Mouse (Mus musculus) brown adipose tissue, adult 24 weeks (tissue): ENCODE data around the gene Gm21887. TPM values are rescaled to one million over a fixed set of nuclear protein-coding genes. Genes with fewer than 3 reads are reported as not detected.
"Not testable (repeated sequence)": the region's sequence is repeated elsewhere in the genome, so short reads cannot be mapped to it uniquely, and the experiment has no call there.

Experiments
- H3K27ac ChIP-seq: fragments of 200-500 bp; replicated peaks from 2 replicates; pipeline ENCODE4 v1.5.1; 2012; ENCODE audit warnings: low read depth, mild to moderate bottlenecking, low read length
- H3K4me1 ChIP-seq: fragments of 200-500 bp; 2 replicates; pipeline ENCODE4 v1.6.1; 2012; ENCODE audit warnings: low read length, mixed read lengths; ENCODE audit not compliant: control insufficient read depth, insufficient read depth, insufficient read length
- H3K4me3 ChIP-seq: fragments of 200-500 bp; 2 replicates; pipeline ENCODE4 v1.5.1; 2012; ENCODE audit warnings: low read depth, mild to moderate bottlenecking, low read length, moderate library complexity; ENCODE audit not compliant: insufficient read depth
- polyA plus RNA-seq: library from polyadenylated mRNA; stranded (reverse); fragments of >200 nt; gene quantifications from 2 replicates; pipeline ENCODE4 v1.2.4, GENCODE M21; 2012; ENCODE audit not compliant: missing spikeins, insufficient read depth, insufficient read length

Gene Gm21887
- polyA plus RNA-seq, 1 experiment: 19.2 TPM

DNA sequence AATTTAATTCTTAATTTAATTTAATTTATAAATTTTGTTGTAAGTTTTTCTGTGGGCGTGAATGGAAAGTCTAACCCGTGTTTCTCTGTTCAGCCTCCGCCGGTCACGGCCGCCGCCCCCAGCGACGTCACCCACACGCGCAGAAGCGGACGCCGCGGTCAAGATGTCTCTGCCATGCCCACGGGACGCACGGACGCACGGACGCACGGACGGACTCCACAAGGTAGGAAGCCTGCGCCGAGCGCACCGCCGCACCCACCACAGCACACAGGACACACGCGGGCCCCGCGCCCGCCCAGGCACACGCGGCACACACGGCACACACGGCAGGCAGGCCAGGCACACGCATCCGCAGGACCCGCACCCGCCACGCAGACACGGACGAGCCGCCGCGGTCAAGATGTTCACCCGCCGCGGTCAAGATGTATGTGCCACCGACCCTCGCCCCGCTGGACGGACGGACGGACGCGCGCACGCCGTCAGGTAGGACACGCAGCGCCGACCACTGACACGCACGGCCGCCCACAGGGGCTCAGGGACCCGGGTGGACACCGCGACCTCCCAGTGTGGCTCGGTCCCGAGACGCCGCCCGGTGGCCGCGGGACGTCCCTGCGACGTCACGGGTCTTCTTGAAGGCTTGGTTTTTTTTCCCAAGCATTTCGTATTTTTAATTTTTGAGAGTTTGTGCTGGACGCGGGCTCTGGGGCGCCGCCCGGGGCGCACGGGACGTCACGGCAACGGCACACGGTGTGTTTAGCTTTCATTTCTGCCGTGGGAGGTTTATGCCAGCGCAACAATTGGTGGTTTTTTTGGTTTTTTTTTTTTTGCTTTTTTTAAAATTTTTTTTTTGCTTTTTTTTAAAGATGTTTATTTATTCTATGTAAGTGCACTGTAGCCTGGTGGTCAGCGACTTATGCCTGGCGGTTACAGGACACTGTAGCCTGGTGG is 1.4 kb downstream of the Gm21887 start:
- H3K27ac ChIP-seq, H3K4me1 ChIP-seq, H3K4me3 ChIP-seq: not testable (repeated sequence)

DNA sequence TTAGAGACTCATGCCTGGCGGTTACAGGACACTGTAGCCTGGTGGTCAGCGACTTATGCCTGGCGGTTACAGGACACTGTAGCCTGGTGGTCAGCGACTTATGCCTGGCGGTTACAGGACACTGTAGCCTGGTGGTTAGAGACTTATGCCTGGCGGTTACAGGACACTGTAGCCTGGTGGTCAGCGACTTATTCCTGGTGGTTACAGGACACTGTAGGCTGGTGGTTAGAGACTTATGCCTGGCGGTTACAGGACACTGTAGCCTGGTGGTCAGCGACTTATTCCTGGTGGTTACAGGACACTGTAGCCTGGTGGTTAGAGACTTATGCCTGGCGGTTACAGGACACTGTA is 2.0 kb downstream of the Gm21887 start:
- H3K4me3 ChIP-seq, H3K27ac ChIP-seq, H3K4me1 ChIP-seq: not testable (repeated sequence)

GRCm38 (mm10) chrX:170013421-170013820 is 4.0 kb downstream of the Gm21887 start:
- not testable (repeated sequence) for H3K4me3 ChIP-seq, H3K27ac ChIP-seq, H3K4me1 ChIP-seq

DNA sequence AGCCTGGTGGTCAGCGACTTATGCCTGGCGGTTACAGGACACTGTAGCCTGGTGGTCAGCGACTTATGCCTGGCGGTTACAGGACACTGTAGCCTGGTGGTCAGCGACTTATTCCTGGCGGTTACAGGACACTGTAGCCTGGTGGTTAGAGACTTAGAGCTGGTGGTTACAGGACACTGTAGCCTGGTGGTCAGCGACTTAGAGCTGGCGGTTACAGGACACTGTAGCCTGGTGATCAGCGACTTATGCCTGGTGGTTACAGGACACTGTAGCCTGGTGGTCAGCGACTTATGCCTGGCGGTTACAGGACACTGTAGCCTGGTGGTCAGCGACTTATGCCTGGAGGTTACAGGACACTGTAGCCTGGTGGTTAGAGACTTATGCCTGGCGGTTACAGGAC is 4.6 kb downstream of the Gm21887 start:
- not testable (repeated sequence) for H3K27ac ChIP-seq, H3K4me3 ChIP-seq, H3K4me1 ChIP-seq

- not testable (repeated sequence) for H3K4me3 ChIP-seq, H3K27ac ChIP-seq, H3K4me1 ChIP-seq
These were observed 6.4 kb downstream of the Gm21887 start for GRCm38 (mm10) chrX:170015883-170016282.

DNA sequence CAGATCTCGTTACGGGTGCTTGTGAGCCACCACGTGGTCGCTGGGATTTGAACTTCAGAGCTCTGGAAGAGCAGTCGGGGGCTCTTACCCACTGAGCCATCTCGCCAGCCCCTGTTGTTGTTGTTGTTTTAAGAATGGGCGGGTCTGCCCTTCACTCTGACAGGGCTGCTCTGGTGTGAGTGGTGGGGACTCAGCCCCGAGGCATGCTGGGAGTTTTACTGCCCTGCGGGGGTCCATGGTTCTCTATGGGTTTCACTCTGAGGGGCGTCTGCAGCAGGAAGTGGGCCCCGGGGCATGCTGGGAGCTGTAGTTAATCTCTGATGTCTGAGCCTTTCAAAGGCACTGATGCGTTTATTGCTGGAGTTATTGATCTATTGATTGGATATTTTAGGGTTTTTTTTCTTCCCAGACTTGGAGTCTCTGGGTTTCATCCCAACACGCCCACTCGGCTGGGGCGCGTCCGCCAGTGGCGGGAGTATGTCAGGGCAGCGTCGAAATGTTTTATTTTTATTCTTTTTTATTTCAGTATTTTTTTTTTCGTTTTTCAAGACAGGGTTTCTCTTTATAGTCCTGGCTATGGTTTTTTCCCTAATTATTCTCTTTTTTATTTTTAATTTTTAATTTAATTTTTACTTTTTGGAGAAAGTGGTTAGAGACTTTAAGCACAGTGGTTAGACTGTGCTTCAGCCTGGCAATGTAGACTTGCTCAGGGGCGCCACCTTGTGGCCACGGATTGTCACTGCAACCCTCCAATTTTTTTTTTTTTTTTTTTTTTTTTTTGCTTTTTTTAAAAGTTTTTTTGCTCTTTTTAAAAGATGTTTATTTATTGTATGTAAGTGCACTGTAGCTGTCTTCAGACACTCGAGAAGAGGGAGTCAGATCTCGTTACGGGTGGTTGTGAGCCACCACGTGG is 8.1 kb downstream of the Gm21887 start:
- H3K4me1 ChIP-seq, H3K4me3 ChIP-seq, H3K27ac ChIP-seq: not testable (repeated sequence)

DNA sequence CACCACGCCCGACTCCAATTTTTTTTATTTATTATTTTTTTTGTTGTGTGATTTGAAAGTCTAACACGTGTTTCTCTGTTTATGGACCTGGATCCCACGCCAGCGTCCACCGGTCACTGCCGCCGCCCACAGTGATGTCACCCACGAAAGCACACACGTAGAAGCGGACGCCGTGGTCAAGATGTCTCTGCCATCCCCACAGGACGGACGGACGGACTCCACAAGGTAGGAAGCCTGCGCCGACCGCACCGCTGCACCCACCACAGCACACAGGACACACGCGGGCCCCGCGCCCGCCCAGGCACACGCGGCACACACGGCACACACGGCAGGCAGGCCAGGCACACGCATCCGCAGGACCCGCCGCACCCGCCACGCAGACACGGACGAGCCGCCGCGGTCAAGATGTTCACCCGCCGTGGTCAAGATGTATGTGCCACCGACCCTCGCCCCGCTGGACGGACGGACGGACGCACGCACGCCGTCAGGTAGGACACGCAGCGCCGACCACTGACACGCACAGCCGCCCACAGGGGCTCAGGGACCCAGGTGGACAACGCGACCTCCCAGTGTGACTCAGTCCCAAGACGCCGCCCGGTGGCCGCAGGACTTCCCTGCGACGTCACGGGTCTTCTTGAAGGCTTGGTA is 9.2 kb downstream of the Gm21887 start:
- not testable (repeated sequence) for H3K27ac ChIP-seq, H3K4me3 ChIP-seq, H3K4me1 ChIP-seq

DNA sequence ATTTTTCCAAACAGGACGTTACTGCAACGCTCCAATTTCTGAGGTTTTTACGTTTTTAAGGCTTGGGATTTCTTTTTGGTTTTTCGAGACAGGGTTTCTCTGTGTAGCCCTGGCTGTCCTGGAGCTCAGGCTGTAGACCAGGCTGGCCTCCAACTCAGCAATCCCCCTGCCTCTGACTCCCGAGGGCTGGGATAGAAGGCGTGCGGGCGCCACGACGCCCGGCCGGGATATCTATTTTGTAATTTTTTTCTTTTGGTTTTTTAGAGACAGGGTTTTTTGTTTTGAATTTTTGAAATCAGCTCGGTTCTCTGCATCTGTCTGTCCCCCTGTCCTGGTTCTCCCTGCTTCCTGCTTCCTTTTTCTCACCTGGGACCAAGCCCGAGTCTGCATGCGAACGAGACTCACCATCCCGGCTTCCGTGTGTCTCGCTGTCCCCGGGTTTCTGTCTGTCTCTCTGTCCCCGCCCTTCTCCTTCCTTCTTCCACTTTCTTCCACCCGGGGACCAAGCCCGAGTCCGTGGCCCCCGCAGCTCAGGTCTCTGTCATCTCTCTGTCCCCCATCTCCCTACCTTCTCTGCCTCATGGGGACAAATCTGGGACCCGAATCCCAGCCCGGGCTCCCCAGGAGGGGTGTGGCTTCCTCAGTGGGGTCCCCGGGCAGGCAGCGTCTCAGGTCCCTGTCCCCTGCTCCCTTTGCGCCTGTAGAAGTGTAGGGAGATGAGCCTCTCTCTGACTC is 9.9 kb downstream of the Gm21887 start:
- not testable (repeated sequence) for H3K4me3 ChIP-seq, H3K4me1 ChIP-seq, H3K27ac ChIP-seq

DNA sequence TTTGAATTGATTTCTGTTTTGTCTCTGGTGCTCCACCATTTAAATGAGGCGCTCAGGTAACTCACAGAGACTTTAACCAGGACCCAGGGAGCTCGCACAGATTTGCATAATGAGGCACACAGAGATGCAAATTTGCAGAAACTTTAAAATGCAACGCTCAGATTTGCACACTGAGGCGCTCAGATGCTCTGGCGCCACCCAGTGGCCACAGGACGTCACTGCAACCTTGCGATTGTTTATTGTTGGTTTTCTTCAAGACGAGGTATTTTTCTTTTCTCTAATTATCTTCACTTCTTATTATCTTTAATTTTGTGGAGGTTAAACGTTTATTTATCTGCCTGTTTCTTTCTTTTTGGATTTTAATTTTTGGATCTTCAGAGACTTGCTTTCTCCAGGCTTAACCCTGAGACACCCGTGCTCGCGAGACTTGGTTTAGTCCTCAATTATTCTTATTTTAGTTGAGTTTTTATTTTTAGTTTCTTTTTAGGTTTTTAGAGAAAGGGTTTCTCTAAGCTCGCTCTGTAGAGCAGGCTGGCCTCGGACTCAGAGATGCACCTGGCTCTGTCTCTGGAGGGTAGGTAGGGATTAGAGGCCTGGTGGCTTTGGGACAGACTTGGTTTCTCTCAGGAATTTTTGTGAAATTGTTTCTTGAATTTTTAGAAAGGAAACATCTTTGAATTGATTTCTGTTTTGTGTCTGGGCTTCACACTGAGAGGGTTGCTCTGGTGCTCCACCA is 10.7 kb downstream of the Gm21887 start:
- H3K4me1 ChIP-seq, H3K4me3 ChIP-seq, H3K27ac ChIP-seq: not testable (repeated sequence)

GRCm38 (mm10) chrX:170020690-170021050 is 11.2 kb downstream of the Gm21887 start:
- H3K4me1 ChIP-seq, H3K4me3 ChIP-seq, H3K27ac ChIP-seq: not testable (repeated sequence)

DNA sequence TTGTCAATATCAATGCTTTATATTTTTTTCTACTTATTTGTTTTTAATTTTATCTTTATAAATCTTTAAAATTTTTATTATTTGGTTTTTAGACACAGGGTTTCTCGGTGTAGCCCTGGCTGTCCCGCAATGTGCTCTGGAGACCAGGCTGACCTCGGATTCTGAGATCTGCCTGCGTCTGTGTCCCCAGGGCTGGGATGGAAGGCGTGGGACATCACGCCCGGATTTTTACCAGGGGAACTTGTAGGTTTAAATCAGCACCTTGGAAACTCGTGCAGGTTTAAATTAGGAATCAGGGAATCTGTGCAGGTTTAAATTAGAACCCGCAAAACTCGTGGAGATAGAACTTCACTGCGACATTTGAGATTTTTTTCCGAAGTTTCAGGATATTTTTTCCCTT is 11.7 kb downstream of the Gm21887 start:
- not testable (repeated sequence) for H3K4me3 ChIP-seq, H3K27ac ChIP-seq

GRCm38 (mm10) chrX:170021750-170022461 is 12.4 kb downstream of the Gm21887 start:
- H3K4me1 ChIP-seq, H3K27ac ChIP-seq, H3K4me3 ChIP-seq: not testable (repeated sequence)

More for the DNA sequence above, 11.7 kb downstream of the Gm21887 start:
- not testable (repeated sequence) for H3K4me1 ChIP-seq
